Mouse (Mus musculus) lung, embryonic 15.5 days (tissue): Measurements from ENCODE around the gene Ost4. TPM values are rescaled to one million over a fixed set of nuclear protein-coding genes. Genes with fewer than 3 reads are reported as not detected.

Experiments used
- ATAC-seq: fragments of 200-750 bp; cut with Nextera tagmentation; 2 replicates; pipeline ENCODE4 v1.8.0; 2017; ENCODE audit warnings: moderate number of reproducible peaks, borderline replicate concordance; ENCODE audit not compliant: low FRiP score, low TSS enrichment; ENCODE audit errors: extremely low read depth
- H3K27ac ChIP-seq: fragments of 300-500 bp; sonication (generic); 2 replicates; pipeline ENCODE4 v1.5.1; 2015; ENCODE audit warnings: moderate library complexity, mild to moderate bottlenecking, inconsistent platforms
- H3K27me3 ChIP-seq: fragments of 300-500 bp; sonication (generic); 2 replicates; pipeline ENCODE4 v1.6.1; 2015; ENCODE audit warnings: inconsistent platforms
- H3K36me3 ChIP-seq: fragments of 300-500 bp; sonication (generic); 2 replicates; pipeline ENCODE4 v1.6.1; 2015; ENCODE audit warnings: inconsistent platforms
- H3K4me1 ChIP-seq: fragments of 300-500 bp; sonication (generic); 2 replicates; pipeline ENCODE4 v1.6.1; 2015; ENCODE audit warnings: inconsistent platforms
- H3K4me2 ChIP-seq: fragments of 300-500 bp; sonication (generic); 2 replicates; pipeline ENCODE4 v1.6.1; 2015; ENCODE audit warnings: inconsistent platforms, mild to moderate bottlenecking, moderate library complexity
- H3K4me3 ChIP-seq: fragments of 300-500 bp; sonication (generic); 2 replicates; pipeline ENCODE4 v1.5.1; 2015; ENCODE audit warnings: mild to moderate bottlenecking, inconsistent platforms
- H3K9ac ChIP-seq: fragments of 300-500 bp; sonication (generic); 2 replicates; pipeline ENCODE4 v1.6.1; 2015; ENCODE audit warnings: inconsistent platforms
- H3K9me3 ChIP-seq: fragments of 300-500 bp; sonication (generic); 2 replicates; pipeline ENCODE4 v1.6.1; 2016; ENCODE audit warnings: inconsistent platforms
- WGBS: fragments of 180-500 bp; shearing (Covaris S2); methylation state at CpG from one replicate; pipeline ENCODE4 v1.1.7; 2015; 5-methylcytosine and 5-hydroxymethylcytosine counted together
- polyA plus RNA-seq: library from polyadenylated mRNA; unstranded; fragments of >200 nt; fragmentation: Nextera tagmentation; extraction: Ambion mirVana; gene quantifications from 2 replicates; pipeline ENCODE4 v1.2.1, GENCODE M21; 2015

Gene Ost4
- polyA plus RNA-seq, 1 experiment from 2014 or later, result 421 TPM

- Histone ChIP-seq H3K4me2 (no peak overlapping the region), H3K9me3 (no peaks in the 10 kb centered on the region), H3K27me3 (peaks cover 18% of the 10 kb centered on the region), H3K27ac (no peak overlapping the region), H3K4me3 (no peak overlapping the region), H3K36me3 (no peaks in the 10 kb centered on the region), H3K4me1 (peaks cover 11% of the 10 kb centered on the region), H3K9ac (no peak overlapping the region)
- 89% methylated on average over 6 of the region's 6 CpGs for WGBS
- no peak for ATAC-seq
Measured at GRCm38 (mm10) chr5:30944344-30944743, 36.8 kb upstream of the Ost4 start.

DNA sequence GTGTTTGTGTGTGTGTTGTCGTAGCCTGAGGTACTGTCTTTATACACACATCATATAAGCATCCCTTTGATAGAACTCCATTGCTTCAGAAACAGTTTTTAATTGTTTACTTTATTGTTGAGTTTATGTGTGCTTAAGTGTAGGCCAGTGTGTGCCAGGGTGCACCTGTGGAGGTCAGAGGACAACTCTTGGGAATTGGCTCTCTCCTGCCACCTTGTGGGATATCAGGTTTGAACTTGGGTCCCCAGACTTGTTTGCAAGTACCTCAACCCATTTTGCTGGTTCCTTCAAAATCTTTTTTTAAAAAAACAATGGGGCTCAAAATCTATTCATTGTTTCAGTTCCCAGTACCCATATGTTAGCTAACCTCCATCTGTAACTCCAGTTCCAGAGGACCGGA is 35.4 kb upstream of the Ost4 start:
- Histone ChIP-seq H3K27me3 (peaks cover 18% of the 10 kb centered on the region), H3K36me3 (no peaks in the 10 kb centered on the region), H3K9me3 (no peaks in the 10 kb centered on the region), H3K9ac (no peak overlapping the region), H3K27ac (no peak overlapping the region), H3K4me3 (no peak overlapping the region), H3K4me1 (0 out of 2 replicates have a peak, but pooled peaks cover 5% of the 10 kb centered on the region), H3K4me2 (no peak overlapping the region)
- 86% methylated on average over 2 of the region's 2 CpGs for WGBS
- no peak for ATAC-seq

DNA sequence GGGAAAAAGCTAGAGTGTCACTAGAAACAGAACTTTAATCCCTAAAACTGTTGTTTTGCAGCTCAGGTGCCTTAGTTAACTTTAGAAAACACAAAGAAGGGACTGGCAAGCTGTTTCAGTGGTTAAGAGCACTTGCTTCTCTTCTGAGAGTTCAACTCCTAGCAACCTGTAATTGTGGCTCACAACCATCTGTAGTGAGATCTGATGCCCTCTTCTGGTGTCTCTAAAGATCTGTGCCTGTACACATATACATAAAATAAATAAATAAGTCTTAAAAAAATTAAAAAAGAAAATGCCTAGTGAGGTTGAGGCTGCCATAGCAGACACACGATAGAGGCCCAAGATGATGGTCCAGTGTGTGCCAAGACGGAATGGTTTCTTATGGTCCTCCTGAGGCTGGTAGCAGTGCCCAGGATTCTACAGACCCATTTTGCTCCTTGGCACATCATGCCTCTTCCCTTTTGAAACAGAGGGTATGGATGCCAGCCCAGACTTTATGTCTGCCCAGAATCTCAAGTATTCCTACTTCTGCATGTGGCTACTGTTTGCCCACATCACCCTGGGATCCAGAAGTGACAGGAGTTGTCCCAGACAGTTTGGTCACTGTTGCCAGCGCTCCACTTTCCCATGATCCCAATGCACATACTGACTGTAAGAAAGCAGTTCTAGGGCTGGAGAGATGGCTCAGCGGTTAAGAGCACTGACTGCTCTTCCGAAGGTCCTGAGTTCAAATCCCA is 27.3 kb upstream of the Ost4 start:
- Histone ChIP-seq H3K9me3 (no peaks in the 10 kb centered on the region), H3K4me2 (no peak overlapping the region), H3K4me1 (no peaks in the 10 kb centered on the region), H3K27me3 (no peaks in the 10 kb centered on the region), H3K27ac (no peak overlapping the region), H3K9ac (no peak overlapping the region), H3K36me3 (no peaks in the 10 kb centered on the region), H3K4me3 (no peak overlapping the region)
- 84% methylated on average over 5 of the region's 5 CpGs for WGBS
- ATAC-seq, result no peak

DNA sequence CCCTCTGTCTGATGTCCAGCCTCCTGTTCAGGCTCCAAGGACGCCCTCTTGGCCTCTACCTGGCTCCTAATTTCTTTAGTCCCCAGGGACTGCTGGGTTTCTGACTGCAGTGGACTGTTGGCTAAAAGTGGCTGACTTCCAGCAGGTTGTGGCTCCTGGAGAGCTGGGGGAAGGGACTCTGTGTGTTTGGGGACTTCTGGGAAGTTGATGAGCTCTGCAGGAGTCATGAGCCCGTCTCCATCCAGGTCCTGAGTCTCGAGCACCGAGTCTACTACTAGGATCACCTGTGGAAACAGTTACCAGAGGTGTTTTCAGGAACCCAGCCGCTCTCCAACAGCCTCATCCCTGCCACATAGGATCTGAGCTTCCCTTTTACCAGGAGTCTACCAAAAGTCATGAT is 26.1 kb upstream of the Ost4 start:
- ATAC-seq, result no peak
- H3K9ac ChIP-seq, result no peak overlapping the region
- H3K27ac ChIP-seq, result no peak overlapping the region
- H3K4me2 ChIP-seq, result no peak overlapping the region
- H3K4me1 ChIP-seq, result no peaks in the 10 kb centered on the region
- WGBS, result 49% methylated on average over 5 of the region's 5 CpGs
- no peaks in the 10 kb centered on the region for H3K27me3 ChIP-seq
- H3K4me3 ChIP-seq, result no peak overlapping the region
- no peaks in the 10 kb centered on the region for H3K36me3 ChIP-seq
- no peaks in the 10 kb centered on the region for H3K9me3 ChIP-seq

GRCm38 (mm10) chr5:30931378-30931777 is 23.8 kb upstream of the Ost4 start:
- no peaks in the 10 kb centered on the region for H3K27me3 ChIP-seq
- no peak for ATAC-seq
- no peak overlapping the region for H3K4me3 ChIP-seq
- no peak overlapping the region for H3K9ac ChIP-seq
- H3K4me1 ChIP-seq, result no peaks in the 10 kb centered on the region
- H3K27ac ChIP-seq, result no peak overlapping the region
- H3K36me3 ChIP-seq, result no peaks in the 10 kb centered on the region
- 79% methylated on average over 4 of the region's 4 CpGs for WGBS
- H3K9me3 ChIP-seq, result no peaks in the 10 kb centered on the region
- no peak overlapping the region for H3K4me2 ChIP-seq

- H3K4me3 ChIP-seq, result no peak overlapping the region
- no peaks in the 10 kb centered on the region for H3K36me3 ChIP-seq
- ATAC-seq, result no peak
- WGBS, result 79% methylated on average over 6 of the region's 6 CpGs
- no peak overlapping the region for H3K9ac ChIP-seq
- H3K9me3 ChIP-seq, result no peaks in the 10 kb centered on the region
- H3K4me1 ChIP-seq, result no peaks in the 10 kb centered on the region
- no peak overlapping the region for H3K4me2 ChIP-seq
- no peak overlapping the region for H3K27ac ChIP-seq
- H3K27me3 ChIP-seq, result no peaks in the 10 kb centered on the region
Measured at GRCm38 (mm10) chr5:30930846-30931245, 23.3 kb upstream of the Ost4 start.

DNA sequence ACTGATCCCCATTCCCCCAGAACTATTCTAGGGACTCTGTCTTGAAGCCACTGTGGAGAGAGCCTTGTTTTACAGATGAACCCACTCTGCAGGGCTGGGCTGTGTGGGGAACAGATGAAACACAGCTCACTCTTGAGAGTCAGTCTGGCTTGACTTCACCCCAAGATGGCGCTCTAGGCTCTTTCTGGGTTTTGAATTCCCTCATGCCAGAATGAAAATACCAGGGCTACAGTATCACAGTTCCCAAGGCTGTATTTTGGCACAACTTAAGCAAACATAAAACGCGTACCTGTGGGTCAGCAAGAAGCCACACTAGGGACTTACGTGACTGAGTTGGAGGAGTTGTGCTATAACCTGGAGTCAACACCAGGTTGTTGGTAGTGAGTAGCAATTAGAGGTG is 22.5 kb upstream of the Ost4 start:
- Histone ChIP-seq H3K4me1 (no peaks in the 10 kb centered on the region), H3K4me3 (no peak overlapping the region), H3K27me3 (no peaks in the 10 kb centered on the region), H3K4me2 (no peak overlapping the region), H3K9me3 (no peaks in the 10 kb centered on the region), H3K9ac (no peak overlapping the region), H3K36me3 (no peaks in the 10 kb centered on the region), H3K27ac (no peak overlapping the region)
- 29% methylated on average over 4 of the region's 4 CpGs for WGBS
- 0 out of 2 replicates have a peak, but pooled peaks have one; percentile 31 for ATAC-seq

DNA sequence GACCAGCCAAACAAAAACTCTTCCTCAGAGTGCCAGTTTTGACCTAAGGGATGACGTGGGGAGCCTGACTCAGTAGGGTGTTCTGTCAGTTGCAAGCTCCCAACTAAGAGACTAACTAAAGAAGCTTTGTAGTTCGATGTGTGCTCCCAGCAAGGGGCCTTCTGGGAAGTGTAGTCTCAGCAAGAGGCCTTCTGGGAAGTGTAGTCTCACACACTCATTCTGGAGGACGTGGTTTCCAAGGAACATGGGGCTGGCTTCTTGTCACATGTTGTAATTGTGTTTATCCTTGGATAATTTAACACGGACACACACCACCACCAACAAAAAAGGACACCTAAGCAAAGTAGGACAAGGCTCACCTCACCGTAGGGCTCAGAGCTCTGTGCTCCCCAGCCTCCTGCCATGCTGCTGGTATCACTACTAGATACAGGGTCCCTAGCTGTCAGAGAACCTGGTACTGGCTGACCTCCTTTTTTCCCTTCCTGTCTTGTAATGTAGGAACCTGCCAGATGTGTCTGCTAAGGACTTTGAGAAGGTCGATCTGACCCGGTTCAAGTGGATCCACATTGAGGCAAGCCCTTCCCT is 20.4 kb upstream of the Ost4 start:
- H3K4me3 ChIP-seq, result no peak overlapping the region
- H3K36me3 ChIP-seq, result no peaks in the 10 kb centered on the region
- no peak overlapping the region for H3K27ac ChIP-seq
- no peak overlapping the region for H3K9ac ChIP-seq
- 41% methylated on average over 7 of the region's 7 CpGs for WGBS
- no peak for ATAC-seq
- no peaks in the 10 kb centered on the region for H3K9me3 ChIP-seq
- peaks cover under 1% of the 10 kb centered on the region for H3K4me1 ChIP-seq
- H3K4me2 ChIP-seq, result peak overlapping the region; percentile 27; the same call in 1 of the 2 replicates
- H3K27me3 ChIP-seq, result no peaks in the 10 kb centered on the region

DNA sequence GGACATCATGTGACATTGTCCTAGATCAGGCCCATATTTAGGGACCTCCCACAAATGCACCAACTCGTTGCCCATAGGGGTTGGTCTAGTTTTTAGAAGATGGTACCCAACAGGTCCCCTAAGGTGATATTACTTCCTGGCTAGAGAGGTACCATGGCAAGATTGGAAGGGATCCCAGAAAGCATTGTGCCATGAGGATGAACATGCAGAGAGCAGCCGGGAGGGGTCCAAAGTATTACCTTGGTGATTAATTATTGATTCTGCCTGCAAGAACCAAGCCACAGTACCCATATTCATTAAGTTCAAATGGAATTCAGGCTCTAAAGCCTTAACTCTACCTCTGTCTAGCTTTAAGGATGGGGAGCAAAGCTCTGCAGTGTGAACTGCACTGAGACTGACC is 18.5 kb upstream of the Ost4 start:
- no peak overlapping the region for H3K27ac ChIP-seq
- 80% methylated on average over 2 of the region's 2 CpGs for WGBS
- H3K4me1 ChIP-seq, result peaks cover 18% of the 10 kb centered on the region
- no peak overlapping the region for H3K9ac ChIP-seq
- ATAC-seq, result no peak
- H3K36me3 ChIP-seq, result no peaks in the 10 kb centered on the region
- no peaks in the 10 kb centered on the region for H3K27me3 ChIP-seq
- no peak overlapping the region for H3K4me2 ChIP-seq
- H3K4me3 ChIP-seq, result no peak overlapping the region
- H3K9me3 ChIP-seq, result no peaks in the 10 kb centered on the region

GRCm38 (mm10) chr5:30925217-30925616 is 17.6 kb upstream of the Ost4 start:
- Histone ChIP-seq H3K4me2 (no peak overlapping the region), H3K36me3 (peaks cover 5% of the 10 kb centered on the region), H3K4me1 (peaks cover 27% of the 10 kb centered on the region), H3K9me3 (no peaks in the 10 kb centered on the region), H3K27me3 (no peaks in the 10 kb centered on the region), H3K27ac (no peak overlapping the region), H3K4me3 (no peak overlapping the region), H3K9ac (no peak overlapping the region)
- WGBS, result 91% methylated on average over 5 of the region's 5 CpGs
- ATAC-seq, result no peak

DNA sequence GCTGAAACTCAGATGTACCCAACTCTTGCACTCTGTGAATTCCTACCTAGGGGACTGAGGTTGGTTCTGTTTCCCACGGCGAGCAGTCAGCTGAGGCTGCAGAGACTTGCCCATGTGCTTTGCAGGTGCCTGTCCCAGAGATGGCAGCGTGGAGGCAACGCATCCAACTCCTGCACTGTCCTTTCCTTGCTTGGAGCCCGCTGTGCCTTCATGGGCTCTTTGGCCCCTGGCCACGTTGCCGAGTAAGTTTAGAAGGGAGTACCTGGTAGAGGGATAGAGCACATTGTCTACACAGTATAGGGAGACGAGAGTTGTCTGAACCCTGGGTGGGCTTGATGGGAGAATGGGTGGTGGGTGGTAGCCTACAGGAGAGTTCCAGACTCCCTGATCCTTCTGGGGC is 17.0 kb upstream of the Ost4 start:
- H3K4me2 ChIP-seq, result no peak overlapping the region
- no peaks in the 10 kb centered on the region for H3K9me3 ChIP-seq
- no peak for ATAC-seq
- peaks cover 10% of the 10 kb centered on the region for H3K36me3 ChIP-seq
- no peak overlapping the region for H3K9ac ChIP-seq
- H3K4me3 ChIP-seq, result no peak overlapping the region
- peaks cover 33% of the 10 kb centered on the region for H3K4me1 ChIP-seq
- 75% methylated on average over 8 of the region's 8 CpGs for WGBS
- H3K27me3 ChIP-seq, result no peaks in the 10 kb centered on the region
- H3K27ac ChIP-seq, result no peak overlapping the region

DNA sequence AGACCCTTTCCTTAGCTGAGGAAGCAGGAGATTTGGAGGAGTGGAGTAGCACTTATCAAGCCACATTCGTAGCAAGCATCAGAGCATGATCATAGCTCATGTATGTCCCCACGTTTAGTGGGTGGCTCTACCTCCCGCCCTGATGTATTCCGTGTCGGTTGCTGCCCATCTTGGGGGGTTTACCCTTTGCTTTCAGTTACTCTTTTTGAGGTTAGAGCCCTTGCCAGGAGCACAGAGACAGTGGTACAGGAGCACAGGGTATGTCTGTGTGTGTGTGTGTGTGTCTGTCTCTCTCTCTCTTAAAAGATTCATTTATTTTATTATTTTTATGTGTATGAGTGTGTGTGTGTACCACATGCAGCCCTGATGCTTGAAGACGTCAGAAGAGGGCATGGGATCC is 15.5 kb upstream of the Ost4 start:
- ATAC-seq, result no peak
- H3K4me2 ChIP-seq, result no peak overlapping the region
- H3K27me3 ChIP-seq, result no peaks in the 10 kb centered on the region
- no peak overlapping the region for H3K27ac ChIP-seq
- H3K9ac ChIP-seq, result no peak overlapping the region
- peaks cover 34% of the 10 kb centered on the region for H3K4me1 ChIP-seq
- no peaks in the 10 kb centered on the region for H3K9me3 ChIP-seq
- H3K4me3 ChIP-seq, result no peak overlapping the region
- H3K36me3 ChIP-seq, result peaks cover 25% of the 10 kb centered on the region
- WGBS, result 59% methylated on average over 6 of the region's 6 CpGs
